Mouse (Mus musculus) granulocyte monocyte progenitor cell, adult 5-6 weeks (primary cell): ENCODE measurements around the gene Iqschfp. TPM values are rescaled to one million over a fixed set of nuclear protein-coding genes. Genes with fewer than 3 reads are reported as not detected.
"Not testable (repeated sequence)": the region's sequence is repeated elsewhere in the genome, so short reads cannot be mapped to it uniquely, and the experiment has no call there.

Source experiments
- ATAC-seq: replicated peaks from 2 replicates; pipeline ENCODE4 v1.8.0; 2016; ENCODE audit warnings: mild to moderate bottlenecking, moderate TSS enrichment, inconsistent platforms; ENCODE audit not compliant: poor library complexity, severe bottlenecking
- total RNA-seq, 2 experiments: library from RNA; stranded (forward) in 1 of 2; stranded (reverse) in 1 of 2; fragments of 200-712, 200-1000 nt in 1 of 2; fragments of >200 nt in 1 of 2; fragmentation: Nextera tagmentation in 1 of 2; gene quantifications; 2 replicates each; pipeline ENCODE4 v1.2.3; 2014 to 2017

The Iqschfp gene
- total RNA-seq, 2 experiments from 2014 or later: not detected

DNA sequence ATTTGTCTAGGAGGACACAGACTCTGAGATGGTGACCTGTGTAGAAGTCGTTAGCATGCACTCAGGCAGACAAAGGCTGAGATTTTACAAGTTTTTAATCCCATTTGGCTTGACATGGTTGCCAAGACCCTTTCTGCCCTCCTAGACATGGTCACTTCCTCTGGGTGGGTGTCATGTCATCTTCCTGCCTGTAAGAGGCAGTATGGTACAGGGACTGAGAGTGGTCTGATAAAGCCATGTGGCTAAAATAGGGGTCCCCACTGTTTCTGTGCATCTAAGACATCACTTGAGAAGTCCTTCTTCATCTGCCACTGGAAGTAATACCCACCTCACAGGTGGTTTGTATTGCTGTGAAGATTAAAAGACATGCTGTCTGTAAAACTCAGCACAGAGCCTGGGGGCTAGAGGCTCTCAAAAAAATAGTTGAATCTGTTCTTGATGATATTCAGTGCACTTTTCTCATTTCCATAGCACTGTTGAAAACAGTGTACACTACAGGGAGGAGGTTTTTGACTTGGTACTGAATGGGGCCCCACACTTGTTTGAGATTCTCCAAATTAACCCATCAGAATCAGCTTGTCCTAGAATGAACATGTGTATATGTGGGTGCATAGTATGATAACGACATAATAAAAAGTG, 167.2 kb downstream of the Iqschfp start:
- peak; percentile 54; the same call in 1 of the 2 replicates for ATAC-seq

GRCm38 (mm10) chr3:68064731-68065130, 172.7 kb downstream of the Iqschfp start, which contains the start of gene Schip1:
Gene Schip1, plus strand, starts transcription at chr3:68064802.
- ATAC-seq: no peak

DNA sequence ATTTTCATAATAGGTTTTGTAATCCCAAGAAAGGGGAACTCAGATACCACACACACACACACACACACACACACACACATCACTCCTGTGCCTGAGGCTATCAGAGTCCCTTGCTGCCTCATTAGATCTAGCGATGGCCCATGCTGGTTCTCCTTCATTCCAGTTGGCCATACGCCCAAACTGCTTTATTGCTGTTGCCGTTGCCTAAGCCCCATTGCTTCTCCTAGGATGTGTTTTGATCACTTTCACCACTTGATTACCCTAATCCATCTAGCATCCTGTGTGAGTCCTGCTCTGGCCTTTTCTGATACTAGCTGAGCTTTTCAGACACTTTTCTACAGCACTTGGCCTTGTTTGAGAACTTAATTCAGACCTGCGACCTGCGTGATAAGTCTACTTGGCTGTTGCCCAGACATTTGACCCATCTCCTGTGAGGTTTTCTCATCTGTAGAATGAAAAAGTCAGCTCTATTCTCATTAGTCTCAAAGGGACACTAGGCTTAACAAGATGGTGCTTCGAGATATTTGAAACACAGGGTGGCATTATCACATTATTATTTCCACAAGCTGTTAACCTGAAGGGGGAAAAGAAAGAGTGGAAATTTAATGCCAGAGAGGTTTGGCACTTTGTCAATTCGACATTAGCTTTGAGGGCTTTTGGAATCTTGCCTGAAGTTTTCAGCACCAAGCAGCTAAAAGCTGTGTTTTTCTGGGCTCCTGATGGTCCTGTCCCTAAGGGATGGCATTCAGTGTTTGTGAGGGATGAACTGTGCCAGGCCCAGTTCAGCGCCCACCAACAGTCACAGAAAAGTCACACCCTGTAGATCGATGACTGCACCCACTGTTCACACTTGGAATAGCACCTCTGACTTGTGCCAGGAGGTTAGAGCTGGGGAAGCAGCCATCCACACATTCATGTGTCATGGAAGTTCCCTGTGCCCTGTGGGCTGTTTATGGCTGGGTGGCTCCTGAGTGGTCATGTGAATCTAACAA, 179.7 kb downstream of the Iqschfp start:
- ATAC-seq: peak; percentile 42; the same call in 1 of the 2 replicates

GRCm38 (mm10) chr3:68077406-68077805, 185.4 kb downstream of the Iqschfp start:
- no peak for ATAC-seq

GRCm38 (mm10) chr3:68085024-68085423, 193.0 kb downstream of the Iqschfp start:
- ATAC-seq: no peak

DNA sequence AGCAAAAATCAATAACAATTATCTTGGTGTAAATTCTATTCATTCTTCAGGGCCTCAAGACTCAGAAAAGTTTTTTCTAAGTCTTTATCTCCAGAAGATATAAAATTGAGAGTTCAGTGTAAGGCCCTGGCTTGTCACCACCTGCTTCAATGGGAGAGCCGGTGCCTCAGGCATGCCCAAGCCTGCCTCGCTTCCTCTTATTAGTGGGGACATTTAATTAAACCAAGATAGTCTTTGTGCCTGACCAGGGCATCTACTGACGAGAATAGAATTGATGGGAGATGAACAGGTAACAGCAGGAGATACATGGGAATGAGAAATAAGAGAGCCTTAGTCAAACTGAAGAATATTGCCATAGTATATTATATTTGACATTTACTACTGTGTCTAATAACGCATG, 200.1 kb downstream of the Iqschfp start:
- no peak for ATAC-seq

- ATAC-seq: no peak
Observed at GRCm38 (mm10) chr3:68096724-68097431, 204.8 kb downstream of the Iqschfp start.

DNA sequence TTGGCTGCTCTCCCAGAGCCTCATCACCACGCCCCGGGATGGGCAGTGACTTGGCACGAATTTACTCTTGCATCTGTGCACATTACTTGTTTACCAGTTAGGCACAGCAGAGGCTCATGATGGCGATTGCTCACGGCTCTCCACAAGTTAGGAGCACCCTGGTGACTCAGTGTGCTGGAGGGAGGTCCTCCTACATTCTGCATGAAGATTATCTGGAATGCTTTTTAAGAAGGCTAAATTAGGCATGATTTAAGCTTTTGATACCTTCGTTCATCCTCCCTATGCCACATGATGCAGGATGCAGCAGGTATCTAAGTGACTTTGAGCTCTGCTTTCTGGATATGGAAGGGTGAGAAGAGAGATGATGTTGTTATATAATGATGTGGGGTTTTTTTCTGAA, 207.5 kb downstream of the Iqschfp start:
- not testable (repeated sequence) for ATAC-seq

DNA sequence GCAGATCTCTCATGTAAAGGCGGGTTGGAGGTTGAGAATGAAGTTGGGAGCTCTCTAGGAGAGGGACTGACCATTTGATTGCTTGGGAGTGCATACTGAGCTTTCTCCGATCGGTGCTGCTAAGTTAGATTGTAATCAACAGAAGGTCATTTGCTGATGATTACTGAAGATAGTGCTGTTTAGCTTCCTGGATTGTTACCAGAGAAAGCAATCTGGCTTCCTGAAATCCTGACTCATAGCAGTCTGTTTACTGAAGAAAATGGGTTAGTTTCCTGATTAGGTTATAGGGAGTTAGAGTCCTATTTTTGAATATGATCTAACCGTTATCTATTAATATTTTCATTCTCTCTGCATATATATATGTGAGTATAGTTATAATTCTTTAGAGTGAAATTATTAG, 209.3 kb downstream of the Iqschfp start:
- ATAC-seq: no peak

GRCm38 (mm10) chr3:68105081-68105685, 213.2 kb downstream of the Iqschfp start:
- no peak for ATAC-seq

GRCm38 (mm10) chr3:68121338-68121737, 229.3 kb downstream of the Iqschfp start:
- ATAC-seq: no peak

DNA sequence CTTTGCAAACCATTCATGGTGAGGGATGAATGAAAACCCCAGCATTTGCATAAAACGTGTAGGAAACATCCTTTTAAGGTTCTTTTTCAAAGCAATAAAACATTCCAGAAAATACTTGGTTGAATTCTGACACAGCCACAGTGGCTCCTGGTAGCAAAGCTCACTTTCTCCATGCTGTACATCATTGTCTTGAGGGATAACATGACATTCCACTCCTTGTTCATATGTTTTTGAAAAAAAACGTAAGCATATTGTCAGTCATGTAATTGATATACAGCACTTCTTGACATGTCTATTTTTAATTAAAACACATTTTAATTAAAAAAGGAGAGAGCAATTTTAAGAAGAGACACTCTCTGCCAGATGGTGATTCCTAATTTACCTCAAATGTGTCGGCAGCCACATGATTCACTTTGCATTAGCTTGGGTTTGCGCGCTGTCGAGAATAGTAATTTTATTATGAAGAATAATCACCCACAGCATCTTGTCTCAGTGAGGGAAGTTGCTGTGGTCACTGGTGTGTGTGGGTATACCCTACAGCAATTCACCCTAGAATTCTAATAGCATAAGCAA, 234.3 kb downstream of the Iqschfp start:
- ATAC-seq: no peak

- no peak for ATAC-seq
Observed at GRCm38 (mm10) chr3:68130386-68130785, 238.4 kb downstream of the Iqschfp start.

- ATAC-seq: no peak
Observed at GRCm38 (mm10) chr3:68138833-68139627, 247.0 kb downstream of the Iqschfp start.

DNA sequence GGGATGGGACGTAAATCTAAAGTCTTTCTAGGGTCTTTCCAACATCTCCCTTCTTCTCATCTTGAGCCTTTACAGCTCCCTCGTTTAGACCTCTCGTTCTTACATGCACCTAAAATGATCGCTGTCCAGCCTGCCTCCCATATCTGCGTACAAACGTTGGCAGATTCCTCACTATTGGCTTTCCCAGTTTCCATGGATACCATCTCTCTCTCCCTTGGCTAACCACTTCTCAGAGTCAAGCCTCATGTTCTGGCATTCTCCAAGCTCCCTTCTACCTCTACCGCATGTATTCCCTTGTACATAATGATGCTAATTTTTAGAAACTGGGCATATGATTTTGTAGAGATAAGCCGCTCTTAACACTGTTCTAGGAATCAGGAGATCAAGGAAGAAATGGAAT, 258.7 kb downstream of the Iqschfp start:
- ATAC-seq: no peak

- no peak for ATAC-seq
Observed at GRCm38 (mm10) chr3:68160175-68160574, 268.1 kb downstream of the Iqschfp start.

GRCm38 (mm10) chr3:68160760-68161159, 268.7 kb downstream of the Iqschfp start:
- peak; percentile 52 for ATAC-seq

- no peak for ATAC-seq
Observed at GRCm38 (mm10) chr3:68178248-68178647, 286.2 kb downstream of the Iqschfp start.

DNA sequence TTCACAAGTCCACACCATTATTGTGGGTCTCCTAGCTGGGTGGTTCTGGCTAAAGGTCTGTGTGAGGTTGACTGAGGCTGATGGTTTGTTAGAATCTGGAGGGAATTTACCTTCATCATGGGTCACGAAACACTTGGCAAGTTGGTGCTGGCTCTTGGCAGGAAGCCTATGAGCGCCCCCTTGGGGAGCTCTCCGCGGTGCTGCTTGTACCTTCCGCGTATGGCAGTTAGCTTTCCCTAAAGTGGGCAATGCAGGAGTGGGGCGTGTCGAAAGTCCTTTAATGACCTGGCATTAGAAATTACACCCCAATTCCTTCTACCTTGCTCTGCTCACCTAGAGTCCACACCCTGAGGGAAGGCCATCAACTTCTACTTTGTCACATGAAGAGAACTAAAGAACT, 295.4 kb downstream of the Iqschfp start:
- no peak for ATAC-seq
